Mouse (Mus musculus): ENCODE results near the gene Taf12.

DNA sequence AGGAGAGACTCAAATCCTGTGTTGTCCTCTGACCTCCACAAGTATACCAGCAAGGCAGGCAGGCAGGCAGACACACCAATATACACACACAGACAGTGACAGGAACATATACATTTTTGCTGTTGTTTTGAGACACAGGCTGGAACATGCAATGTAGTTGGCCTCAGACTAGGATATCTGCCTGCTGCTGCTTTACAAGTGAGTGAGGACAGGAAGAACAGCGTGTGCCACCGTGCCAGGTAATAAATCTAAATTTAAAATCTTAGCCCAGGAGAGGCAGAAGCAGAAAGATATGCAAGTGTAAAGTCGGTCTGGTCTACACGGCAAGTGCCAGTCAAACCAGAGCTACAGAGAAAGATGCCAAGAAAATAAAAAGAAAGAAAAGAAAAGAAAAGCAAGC, 14.9 kb upstream of the Taf12 start:
- TF ChIP-seq CTCF (IDR thresholded peaks at IDR 0.05; ENCODE audit: borderline replicate concordance, insufficient read depth, low read depth, low read length) (no peak), POLR2A (IDR thresholded peaks at IDR 0.05; ENCODE audit: borderline replicate concordance, insufficient read depth, low read length) (no peak)
